Mouse (Mus musculus) forebrain, postnatal 0 days (tissue): ENCODE results near the gene Vmac. TPM values are rescaled to one million over a fixed set of nuclear protein-coding genes. Genes with fewer than 3 reads are reported as not detected.

Experiments used
- ATAC-seq: fragments of 200-750 bp; cut with Nextera tagmentation; 2 replicates; pipeline ENCODE4 v1.8.0; 2017; ENCODE audit warnings: mild to moderate bottlenecking, moderate library complexity
- DNase-seq: peaks from one replicate; pipeline ENCODE4 v3.0.0-alpha.2; 2015
- H3K27ac ChIP-seq: fragments of 300-500 bp; sonication (generic); 2 replicates; pipeline ENCODE4 v1.5.1; 2014; ENCODE audit warnings: low read depth, mild to moderate bottlenecking, antibody characterized with exemption, low read length, moderate library complexity, mixed read lengths
- H3K27me3 ChIP-seq: fragments of 300-500 bp; sonication (generic); 2 replicates; pipeline ENCODE4 v1.6.1; 2014; ENCODE audit warnings: mild to moderate bottlenecking, low read length, mixed read lengths; ENCODE audit not compliant: insufficient read depth
- H3K36me3 ChIP-seq: fragments of 300-500 bp; sonication (generic); 2 replicates; pipeline ENCODE4 v1.6.1; 2014; ENCODE audit warnings: mild to moderate bottlenecking, moderate library complexity; ENCODE audit not compliant: insufficient read depth
- H3K4me1 ChIP-seq: fragments of 300-500 bp; sonication (generic); 2 replicates; pipeline ENCODE4 v1.6.1; 2014; ENCODE audit warnings: antibody characterized with exemption; ENCODE audit not compliant: insufficient read depth
- H3K4me2 ChIP-seq: fragments of 300-500 bp; sonication (generic); 2 replicates; pipeline ENCODE4 v1.6.1; 2014; ENCODE audit warnings: low read depth, mild to moderate bottlenecking, moderate library complexity
- H3K4me3 ChIP-seq: fragments of 300-500 bp; sonication (generic); 2 replicates; pipeline ENCODE4 v1.5.1; 2014; ENCODE audit warnings: low read depth, low read length, mixed read lengths
- H3K9ac ChIP-seq: fragments of 300-500 bp; sonication (generic); 2 replicates; pipeline ENCODE4 v1.6.1; 2014; ENCODE audit warnings: mild to moderate bottlenecking
- H3K9me3 ChIP-seq: fragments of 300-500 bp; sonication (generic); 2 replicates; pipeline ENCODE4 v1.6.1; 2016; ENCODE audit warnings: low read length
- CTCF ChIP-seq: sonication (generic); IDR thresholded peaks from 2 replicates; pipeline ENCODE4 v1.5.1; 2016; ENCODE audit warnings: antibody characterized with exemption, control low read depth, low read depth
- WGBS: fragments of 180-500 bp; shearing (Covaris S2); extraction: QIAGEN DNeasy Blood & Tissue Kit; methylation state at CpG from one replicate; pipeline ENCODE4 v1.1.7; 2014; 5-methylcytosine and 5-hydroxymethylcytosine counted together
- polyA plus RNA-seq: library from polyadenylated mRNA; unstranded; fragments of >200 nt; fragmentation: Nextera tagmentation; extraction: Ambion mirVana; gene quantifications from 2 replicates; pipeline ENCODE4 v1.2.1, GENCODE M21; 2015
- total RNA-seq: library from RNA; depleted of rRNA; stranded (reverse); fragments of >200 nt; gene quantifications from 2 replicates; pipeline ENCODE4 v1.2.3, GENCODE M21; 2014

The Vmac gene
- total and polyA plus RNA-seq, 2 experiments from 2014 or later: 24.3 to 33.7 TPM

GRCm38 (mm10) chr17:56756703-56757399 is 39.0 kb upstream of the Vmac start:
- Histone ChIP-seq H3K27me3 (peaks cover 50% of the 10 kb centered on the region), H3K9me3 (no peaks in the 10 kb centered on the region), H3K9ac (peak overlapping the region; percentile 35; the same call in 1 of the 2 replicates), H3K4me2 (peak overlapping the region; percentile 80), H3K4me1 (peaks cover 3% of the 10 kb centered on the region; the same call in 1 of the 2 replicates), H3K36me3 (no peaks in the 10 kb centered on the region), H3K4me3 (peak overlapping the region; percentile 40), H3K27ac (no peak overlapping the region)
- no peak for TF ChIP-seq CTCF
- WGBS: under 1% methylated on average over 49 of the region's 51 CpGs
- DNase-seq (no peak), ATAC-seq (no peak)

- DNase-seq: no peak
- Histone ChIP-seq H3K27me3 (peaks cover 54% of the 10 kb centered on the region), H3K27ac (no peak overlapping the region), H3K4me3 (no peak overlapping the region), H3K9me3 (no peaks in the 10 kb centered on the region), H3K9ac (no peak overlapping the region), H3K4me1 (no peaks in the 10 kb centered on the region; the same call in 1 of the 2 replicates), H3K4me2 (no peak overlapping the region), H3K36me3 (no peaks in the 10 kb centered on the region)
- 19% methylated on average over 36 of the region's 36 CpGs for WGBS
- no peak for ATAC-seq
- no peak for TF ChIP-seq CTCF
Measured at GRCm38 (mm10) chr17:56754271-56755185, 36.7 kb upstream of the Vmac start.

GRCm38 (mm10) chr17:56753452-56753851 is 35.6 kb upstream of the Vmac start:
- Histone ChIP-seq H3K27ac (no peak overlapping the region), H3K4me2 (no peak overlapping the region)

GRCm38 (mm10) chr17:56751404-56752072 is 33.7 kb upstream of the Vmac start:
- H3K27me3 ChIP-seq: peaks cover 39% of the 10 kb centered on the region
- no peaks in the 10 kb centered on the region for H3K36me3 ChIP-seq

More at GRCm38 (mm10) chr17:56753452-56753851, 35.6 kb upstream of the Vmac start:
- no peak for ATAC-seq
- H3K36me3 ChIP-seq: no peaks in the 10 kb centered on the region
- H3K9me3 ChIP-seq: no peaks in the 10 kb centered on the region
- H3K9ac ChIP-seq: no peak overlapping the region
- WGBS: 18% methylated on average over 15 of the region's 15 CpGs
- no peak overlapping the region for H3K4me3 ChIP-seq
- H3K27me3 ChIP-seq: peaks cover 54% of the 10 kb centered on the region
- no peaks in the 10 kb centered on the region; the same call in 1 of the 2 replicates for H3K4me1 ChIP-seq
- no peak for TF ChIP-seq CTCF
- no peak for DNase-seq

GRCm38 (mm10) chr17:56744173-56744572 is 26.4 kb upstream of the Vmac start:
- H3K9ac ChIP-seq: no peak overlapping the region
- H3K36me3 ChIP-seq: no peaks in the 10 kb centered on the region
- no peak overlapping the region for H3K4me2 ChIP-seq
- no peaks in the 10 kb centered on the region for H3K9me3 ChIP-seq
- no peak for TF ChIP-seq CTCF
- no peaks in the 10 kb centered on the region for H3K27me3 ChIP-seq
- ATAC-seq (no peak), DNase-seq (no peak)
- H3K4me3 ChIP-seq: no peak overlapping the region
- no peaks in the 10 kb centered on the region for H3K4me1 ChIP-seq
- 64% methylated on average over 5 of the region's 5 CpGs for WGBS
- H3K27ac ChIP-seq: no peak overlapping the region

More at GRCm38 (mm10) chr17:56751404-56752072, 33.7 kb upstream of the Vmac start:
- no peak overlapping the region for H3K9ac ChIP-seq
- WGBS: 23% methylated on average over 71 of the region's 71 CpGs
- DNase-seq: peak; percentile 86
- peak overlapping the region; percentile 36 for H3K4me3 ChIP-seq
- no peak overlapping the region for H3K27ac ChIP-seq
- ATAC-seq: peak; percentile 91
- no peak for TF ChIP-seq CTCF
- H3K9me3 ChIP-seq: no peaks in the 10 kb centered on the region
- no peaks in the 10 kb centered on the region for H3K4me1 ChIP-seq
- H3K4me2 ChIP-seq: peak overlapping the region; percentile 39

GRCm38 (mm10) chr17:56740788-56741160 is 23.0 kb upstream of the Vmac start:
- WGBS: 79% methylated on average over 17 of the region's 17 CpGs

More at GRCm38 (mm10) chr17:56740788-56741160, 23.0 kb upstream of the Vmac start:
- no peaks in the 10 kb centered on the region for H3K36me3 ChIP-seq
- no peak overlapping the region for H3K4me2 ChIP-seq
- no peaks in the 10 kb centered on the region for H3K27me3 ChIP-seq
- no peak overlapping the region for H3K9ac ChIP-seq
- no peak overlapping the region for H3K4me3 ChIP-seq
- no peaks in the 10 kb centered on the region for H3K4me1 ChIP-seq
- H3K9me3 ChIP-seq: no peaks in the 10 kb centered on the region
- no peak overlapping the region for H3K27ac ChIP-seq
- no peak for TF ChIP-seq CTCF
- ATAC-seq: no peak
- no peak for DNase-seq
